7 mouse cellular contexts compared by ENCODE assay signal in genomic region chr6:99904044-99904443, GRCm38 (mm10).
A peak's percentile ranks its signal among the peaks of the same experiment; 100 is the strongest.
DNase-seq lines count a peak whose midpoint lies in the region; ATAC-seq and TF ChIP-seq lines count a peak whose summit lies in the region.
"Not testable (repeated sequence)": the region's sequence is repeated elsewhere in the genome, so short reads cannot be mapped to it uniquely, and the experiment has no call there.

No protein-coding gene starts in this region.

- intact Hi-C loops in gastrocnemius, adult 2 months (cut with DNase I), result loop anchor here (2.0 to 10.0 kb wide), 5 partner anchors 153 to 741 kb away; partner anchors contain the start of gene Rybp

- not testable (repeated sequence) for ATAC-seq in intestine, embryonic 14.5 days (replicated peaks; ENCODE audit: low FRiP score, low TSS enrichment, low read depth)

- TF ChIP-seq CTCF in gastrocnemius, adult 2 months (IDR thresholded peaks at IDR 0.05), result peak; percentile 74

- H3K4me1 ChIP-seq in intestine, embryonic 14.5 days (replicated peaks; ENCODE audit: control insufficient read depth, insufficient read depth, low read length), result peaks cover 13% of the 10 kb centered on the region

- not testable (repeated sequence) for H3K4me2 ChIP-seq in intestine, embryonic 14.5 days (ENCODE audit: low read length)

- not testable (repeated sequence) for H3K9me3 ChIP-seq in intestine, embryonic 14.5 days (ENCODE audit: control insufficient read depth, low read length)

- not testable (repeated sequence) for H3K27me3 ChIP-seq in intestine, embryonic 14.5 days (replicated peaks; ENCODE audit: control insufficient read depth, insufficient read depth, low read length)

- not testable (repeated sequence) for H3K4me3 ChIP-seq in gastrocnemius, adult 2 months; intestine, embryonic 14.5 days (ENCODE audit: low read depth, low read length)

- peak; percentile 91 for DNase-seq in adipocyte (ENCODE audit: low spot score)
- peak; percentile 81 to 90 for DNase-seq in cerebellum, postnatal 25 days
- DNase-seq in gastrocnemius, adult 2 months, result peak; percentile 75
- DNase-seq in intestine, embryonic 14.5 days (ENCODE audit: low spot score), result peak; percentile 75
- peak; percentile 54 to 70 for DNase-seq in layer of hippocampus, postnatal 36 days
- DNase-seq in lung, postnatal 10 days, result peak; percentile 88
- peak; percentile 77 for DNase-seq in right cerebral cortex, adult 18-20 months

- H3K27ac ChIP-seq in gastrocnemius, adult 2 months, result not testable (repeated sequence)
- H3K27ac ChIP-seq in intestine, embryonic 14.5 days (ENCODE audit: low read depth), result peak overlapping the region; percentile 64; the same call in 1 of the 2 replicates

- not testable (repeated sequence) for H3K9ac ChIP-seq in intestine, embryonic 14.5 days (ENCODE audit: low read length)

- H3K36me3 ChIP-seq in intestine, embryonic 14.5 days (ENCODE audit: control insufficient read depth, insufficient read depth, low read length), result not testable (repeated sequence)
